Mouse (Mus musculus) MEL (cell line): ENCODE measurements at regions not wholly inside any gene's neighbourhood (a gene's known extent, or its start where the extent isn't known, plus 50 kb on each side); places are given as distances from the start of the nearest gene placed in this dataset.
A peak's percentile ranks its signal among the peaks of the same experiment; 100 is the strongest.

Source experiments
- DNase-seq: peaks from one replicate; pipeline ENCODE4 v3.0.0; 2011; ENCODE audit warnings: low read depth, low spot score
- H3K27ac ChIP-seq: 2 replicates; pipeline ENCODE4 v1.5.1; 2012; ENCODE audit warnings: low read depth, mild to moderate bottlenecking, control low read depth, low read length, moderate library complexity; ENCODE audit not compliant: control insufficient read depth
- H3K27me3 ChIP-seq, 2 experiments: fragments of 150-350 bp in 1 of 2; sonication (generic) in 1 of 2; 2 replicates each; pipeline ENCODE4 v1.6.1; 2012; ENCODE audit warnings: low read length in 2 of 2, mild to moderate bottlenecking in 2 of 2, improper control_type of control experiment in 1 of 2, moderate library complexity in 1 of 2; ENCODE audit not compliant: insufficient read depth in 2 of 2, control insufficient read depth in 1 of 2
- H3K36me3 ChIP-seq, 2 experiments: 2 replicates each; pipeline ENCODE4 v1.6.1; 2012 to 2014; ENCODE audit warnings: low read length in 2 of 2, improper control_type of control experiment in 1 of 2, inconsistent platforms in 1 of 2, mild to moderate bottlenecking in 1 of 2; ENCODE audit not compliant: insufficient read depth in 2 of 2, control insufficient read depth in 1 of 2
- H3K4me1 ChIP-seq, 2 experiments: fragments of 150-350 bp in 1 of 2; sonication (generic) in 1 of 2; 2 replicates each; pipeline ENCODE4 v1.6.1; 2012; ENCODE audit warnings: low read length in 2 of 2, improper control_type of control experiment in 1 of 2, mild to moderate bottlenecking in 1 of 2; ENCODE audit not compliant: insufficient read depth in 2 of 2, control insufficient read depth in 1 of 2
- H3K4me3 ChIP-seq, 2 experiments: fragments of 150-350 bp in 1 of 2; sonication (generic) in 1 of 2; 2 replicates each; pipeline ENCODE4 v1.5.1; 2012; ENCODE audit warnings: low read depth in 2 of 2, low read length in 2 of 2, mild to moderate bottlenecking in 2 of 2, moderate library complexity in 2 of 2, control low read depth in 1 of 2, improper control_type of control experiment in 1 of 2; ENCODE audit not compliant: control insufficient read depth in 1 of 2, insufficient read depth in 1 of 2
- H3K79me2 ChIP-seq: 2 replicates; pipeline ENCODE4 v1.6.1; 2012; ENCODE audit warnings: mild to moderate bottlenecking, low read length, moderate library complexity; ENCODE audit not compliant: control insufficient read depth, poor library complexity, insufficient read depth
- H3K9ac ChIP-seq: 2 replicates; pipeline ENCODE4 v1.6.1; 2012; ENCODE audit warnings: low read depth, mild to moderate bottlenecking, control low read depth, low read length, moderate library complexity; ENCODE audit not compliant: control insufficient read depth, poor library complexity, severe bottlenecking
- H3K9me3 ChIP-seq: fragments of 150-350 bp; sonication (generic); replicated peaks from 2 replicates; pipeline ENCODE4 v1.6.1; 2012; ENCODE audit warnings: mild to moderate bottlenecking, low read length, improper control_type of control experiment, moderate library complexity; ENCODE audit not compliant: insufficient read depth
- BHLHE40 ChIP-seq: IDR thresholded peaks from 2 replicates; pipeline ENCODE4 v1.6.1; 2012; ENCODE audit warnings: low read depth, mild to moderate bottlenecking, inconsistent platforms, low read length, improper control_type of control experiment, borderline replicate concordance
- E2F4 ChIP-seq: IDR thresholded peaks from 2 replicates; pipeline ENCODE4 v1.6.1; 2011; ENCODE audit warnings: low read depth, low read length, improper control_type of control experiment, borderline replicate concordance
- EP300 ChIP-seq, 2 experiments: IDR thresholded peaks; 2 replicates each; pipeline ENCODE4 v1.6.1; 2011; ENCODE audit warnings: improper control_type of control experiment in 2 of 2, low read length in 2 of 2, low read depth in 1 of 2, mild to moderate bottlenecking in 1 of 2
- GATA1 ChIP-seq: IDR thresholded peaks from 2 replicates; pipeline ENCODE4 v1.6.1; 2011; ENCODE audit warnings: low read depth, low read length, improper control_type of control experiment
- HCFC1 ChIP-seq: IDR thresholded peaks from 2 replicates; pipeline ENCODE4 v1.6.1; 2012; ENCODE audit warnings: low read depth, mild to moderate bottlenecking, inconsistent platforms, low read length, improper control_type of control experiment, moderate library complexity
- JUND ChIP-seq: IDR thresholded peaks from 2 replicates; pipeline ENCODE4 v1.6.1; 2011; ENCODE audit warnings: low read depth, mild to moderate bottlenecking, improper control_type of control experiment, low read length
- MAX ChIP-seq: IDR thresholded peaks from 2 replicates; pipeline ENCODE4 v1.6.1; 2011; ENCODE audit warnings: low read length, improper control_type of control experiment
- MEF2A ChIP-seq: IDR thresholded peaks from 2 replicates; pipeline ENCODE4 v1.6.1; 2014; ENCODE audit warnings: low read depth, mild to moderate bottlenecking, inconsistent platforms, low read length, improper control_type of control experiment; ENCODE audit not compliant: poor library complexity, insufficient replicate concordance, severe bottlenecking; ENCODE audit errors: extremely low read depth
- NELFE ChIP-seq: IDR thresholded peaks from 2 replicates; pipeline ENCODE4 v1.6.1; 2011; ENCODE audit warnings: low read depth, low read length, improper control_type of control experiment
- NRF1 ChIP-seq: IDR thresholded peaks from 2 replicates; pipeline ENCODE4 v1.6.1; 2014; ENCODE audit warnings: low read depth, mild to moderate bottlenecking, inconsistent platforms, low read length, improper control_type of control experiment, moderate library complexity; ENCODE audit not compliant: poor library complexity, insufficient read depth, severe bottlenecking
- POLR2AphosphoS2 ChIP-seq: IDR thresholded peaks from 2 replicates; pipeline ENCODE4 v1.6.1; 2011; ENCODE audit warnings: low read length, improper control_type of control experiment
- TAL1 ChIP-seq: IDR thresholded peaks from 2 replicates; pipeline ENCODE4 v1.6.1; 2012; ENCODE audit warnings: mild to moderate bottlenecking, inconsistent platforms, low read length, moderate library complexity, mixed read lengths
- TCF12 ChIP-seq: IDR thresholded peaks from 2 replicates; pipeline ENCODE4 v1.6.1; 2014; ENCODE audit warnings: low read depth, mild to moderate bottlenecking, inconsistent platforms, low read length, improper control_type of control experiment, moderate library complexity
- UBTF ChIP-seq: IDR thresholded peaks from 2 replicates; pipeline ENCODE4 v1.6.1; 2012; ENCODE audit warnings: low read depth, mild to moderate bottlenecking, inconsistent platforms, low read length, improper control_type of control experiment, moderate library complexity, borderline replicate concordance; ENCODE audit not compliant: insufficient read depth
- ZC3H11A ChIP-seq: IDR thresholded peaks from 2 replicates; pipeline ENCODE4 v1.6.1; 2012; ENCODE audit warnings: low read depth, mild to moderate bottlenecking, inconsistent platforms, low read length, improper control_type of control experiment

DNA sequence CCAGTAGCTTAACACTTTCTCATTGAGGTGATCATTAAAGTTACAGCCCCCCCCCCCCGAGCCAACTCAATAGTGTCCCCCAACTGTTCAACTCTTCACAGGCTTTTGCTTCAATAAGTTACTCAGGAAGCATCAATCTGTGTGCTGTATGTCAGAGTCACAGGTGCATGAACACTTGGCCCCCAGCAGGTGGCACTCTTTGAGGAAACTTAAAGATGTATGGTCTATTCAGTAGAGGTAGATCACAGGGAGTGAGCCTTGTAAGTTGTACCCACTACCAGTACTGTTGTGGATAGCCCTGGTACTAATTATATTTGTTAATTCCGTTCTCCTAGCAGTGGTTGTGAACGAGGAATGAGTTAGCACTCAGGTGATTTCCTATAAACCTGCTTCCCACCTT is 99.6 kb downstream of the Tmem130 start:
- Histone ChIP-seq H3K4me1 (no peaks in the 10 kb centered on the region), H3K79me2 (no peaks in the 10 kb centered on the region), H3K9me3 (no peaks in the 10 kb centered on the region), H3K4me3 (no peak overlapping the region), H3K9ac (no peak overlapping the region), H3K27me3 (no peaks in the 10 kb centered on the region), H3K27ac (no peak overlapping the region), H3K36me3 (no peaks in the 10 kb centered on the region)
- TF ChIP-seq EP300 (IDR thresholded peaks at IDR 0.05; ENCODE audit: low read depth in 1 of 2, low read length in 2 of 2) (no peak), POLR2AphosphoS2 (no peak)
- DNase-seq: peak; percentile 4

- Histone ChIP-seq H3K36me3 (no peaks in the 10 kb centered on the region), H3K9me3 (no peaks in the 10 kb centered on the region), H3K79me2 (no peaks in the 10 kb centered on the region), H3K9ac (no peak overlapping the region), H3K27ac (no peak overlapping the region), H3K27me3 (no peaks in the 10 kb centered on the region), H3K4me1 (no peaks in the 10 kb centered on the region), H3K4me3 (no peak overlapping the region)
- no peak for DNase-seq
- TF ChIP-seq HCFC1 (no peak), MAX (no peak), BHLHE40 (no peak), MEF2A (no peak), ZC3H11A (no peak), JUND (no peak), GATA1 (no peak)
Measured at GRCm38 (mm10) chr5:144663981-144664380, 97.6 kb downstream of the Tmem130 start.

DNA sequence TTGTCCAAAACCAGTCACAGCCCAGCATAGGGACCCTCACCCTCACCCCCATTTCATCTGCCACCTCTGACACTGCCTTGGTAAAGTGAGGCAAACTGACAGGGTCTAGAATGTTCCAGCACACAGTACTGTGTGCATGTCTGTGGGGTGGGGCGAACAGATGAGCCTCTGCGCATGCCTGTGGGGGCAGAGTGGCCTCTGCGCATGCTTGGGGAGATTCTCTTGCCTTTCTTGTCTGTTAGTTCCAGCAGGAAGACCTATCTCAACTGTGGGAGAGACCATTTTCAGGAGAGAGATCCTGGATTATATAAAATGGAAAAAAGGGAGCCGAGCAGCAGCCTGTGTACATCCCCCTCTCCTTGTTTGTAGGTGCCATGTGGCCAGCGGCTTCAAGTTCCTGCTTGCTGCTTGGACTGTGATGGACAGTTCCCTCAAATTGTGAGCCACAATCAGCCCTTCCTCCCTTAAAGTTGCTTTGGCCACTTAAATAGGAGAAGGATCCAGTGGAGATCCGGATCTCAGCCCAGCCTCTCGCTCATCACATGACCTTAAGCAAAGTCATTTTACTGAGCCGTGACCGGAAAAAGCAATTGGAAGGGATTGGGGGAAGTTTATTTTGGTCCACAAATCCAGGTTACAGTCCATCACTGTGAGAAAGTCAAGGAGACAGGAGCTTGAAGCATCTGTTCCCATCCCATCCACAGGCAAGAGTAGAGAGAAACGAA is 96.9 kb downstream of the Tmem130 start:
- H3K27me3 ChIP-seq: no peaks in the 10 kb centered on the region
- H3K9me3 ChIP-seq: no peaks in the 10 kb centered on the region
- no peak for TF ChIP-seq E2F4
- no peak for TF ChIP-seq UBTF
- no peak for TF ChIP-seq NRF1
- TF ChIP-seq BHLHE40: no peak
- no peak for TF ChIP-seq TAL1
- TF ChIP-seq MAX: no peak
- no peak for TF ChIP-seq TCF12
- TF ChIP-seq MEF2A: no peak
- TF ChIP-seq NELFE: no peak
- TF ChIP-seq, all 39 proteins: peak for 0
- H3K4me1 ChIP-seq: no peaks in the 10 kb centered on the region
- no peak overlapping the region for H3K9ac ChIP-seq
- no peaks in the 10 kb centered on the region for H3K79me2 ChIP-seq
- no peak overlapping the region for H3K4me3 ChIP-seq
- DNase-seq: no peak
- no peak overlapping the region for H3K27ac ChIP-seq
- no peaks in the 10 kb centered on the region for H3K36me3 ChIP-seq
